Comparison of ENCODE assay signal across 17 mouse cellular contexts in the genomic region with DNA sequence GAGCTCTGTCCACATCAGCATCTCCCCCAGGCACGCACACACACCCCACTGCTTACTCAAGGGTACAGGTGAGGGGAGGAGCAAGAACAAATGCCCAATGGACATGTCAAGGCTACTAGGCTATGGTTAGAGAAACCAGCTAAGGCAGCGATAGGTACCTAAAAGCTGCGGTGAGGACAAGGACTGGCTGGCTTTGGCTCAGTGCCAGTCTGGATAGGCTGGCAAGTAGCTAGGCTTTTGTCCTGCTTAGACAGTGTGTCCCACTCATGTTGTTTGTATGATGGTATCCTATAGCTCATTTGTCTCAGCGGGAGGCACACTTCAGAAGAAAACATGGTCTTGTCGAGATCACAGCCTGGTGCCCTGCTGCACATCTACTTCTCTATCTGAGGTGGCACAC.
"Had no signal": no experiment of that assay in that cellular context is flagged by ENCODE, and none has a peak within 500 bp of the region (broad histone marks: within the 10 kb centered on the region; RNA-seq: fewer than 3 reads in every experiment).

No protein-coding gene starts in this region.

- H3K4me3 ChIP-seq: kidney, embryonic 15.5 days; liver, embryonic 13.5 days; midbrain, embryonic 15.5 days; myocyte; neural tube, embryonic 13.5 days; stomach, embryonic 15.5 days had no signal

- H3K27ac ChIP-seq: kidney, embryonic 15.5 days; liver, embryonic 13.5 days; midbrain, embryonic 15.5 days; neural tube, embryonic 13.5 days; stomach, embryonic 15.5 days had no signal

- H3K4me1 ChIP-seq: stomach, embryonic 15.5 days had no signal

- H3K27me3 ChIP-seq: kidney, embryonic 15.5 days; liver, embryonic 13.5 days; midbrain, embryonic 15.5 days; neural tube, embryonic 13.5 days; stomach, embryonic 15.5 days had no signal

- H3K36me3 ChIP-seq: kidney, embryonic 15.5 days; liver, embryonic 13.5 days; midbrain, embryonic 15.5 days; neural tube, embryonic 13.5 days; stomach, embryonic 15.5 days had no signal

- H3K9me3 ChIP-seq: kidney, embryonic 15.5 days; liver, embryonic 13.5 days; midbrain, embryonic 15.5 days; neural tube, embryonic 13.5 days; stomach, embryonic 15.5 days had no signal

- H3K9ac ChIP-seq: kidney, embryonic 15.5 days; liver, embryonic 13.5 days; midbrain, embryonic 15.5 days; neural tube, embryonic 13.5 days; stomach, embryonic 15.5 days had no signal

- ATAC-seq: midbrain, embryonic 15.5 days had no signal

- H3K4me2 ChIP-seq: kidney, embryonic 15.5 days; liver, embryonic 13.5 days; midbrain, embryonic 11.5 days; midbrain, embryonic 15.5 days; neural tube, embryonic 13.5 days; stomach, embryonic 15.5 days had no signal

- DNase-seq: kidney, adult 8-10 months; kidney, postnatal 10 days; kidney, postnatal 36 days; liver, embryonic 13.5 days; lung, adult 2 months; lung, postnatal 14 days; lung, postnatal 4 days; retina, postnatal 1 day; right cerebral cortex, postnatal 25 days; spleen, adult 18-20 months; thymus, postnatal 25 days had no signal
